Mouse (Mus musculus) ES-Bruce4 (cell line): Measurements from ENCODE around the gene Ttc39d. TPM values are rescaled to one million over a fixed set of nuclear protein-coding genes. Genes with fewer than 3 reads are reported as not detected.

Experiments used
- H3K27ac ChIP-seq: 2 replicates; pipeline ENCODE4 v1.5.1; 2012; ENCODE audit warnings: low read length, inconsistent platforms; ENCODE audit not compliant: insufficient read depth
- H3K27me3 ChIP-seq: 2 replicates; pipeline ENCODE4 v1.6.1; 2012; ENCODE audit warnings: mild to moderate bottlenecking, low read length, inconsistent platforms; ENCODE audit not compliant: control insufficient read depth, poor library complexity, insufficient read depth, severe bottlenecking
- H3K36me3 ChIP-seq: 2 replicates; pipeline ENCODE4 v1.6.1; 2012; ENCODE audit warnings: inconsistent platforms, mild to moderate bottlenecking, low read length, moderate library complexity; ENCODE audit not compliant: control insufficient read depth, poor library complexity, insufficient read depth, severe bottlenecking
- H3K4me1 ChIP-seq: one replicate; pipeline ENCODE4 v1.8.1; 2011; ENCODE audit warnings: low read length; ENCODE audit not compliant: control insufficient read depth, insufficient read depth
- H3K4me3 ChIP-seq: 2 replicates; pipeline ENCODE4 v1.5.1; 2011; ENCODE audit warnings: low read depth, mild to moderate bottlenecking, low read length
- H3K9ac ChIP-seq: 2 replicates; pipeline ENCODE4 v1.6.1; 2012; ENCODE audit warnings: low read depth, mild to moderate bottlenecking, inconsistent platforms; ENCODE audit not compliant: poor library complexity, severe bottlenecking
- H3K9me3 ChIP-seq: replicated peaks from 2 replicates; pipeline ENCODE4 v1.6.1; 2012; ENCODE audit warnings: mild to moderate bottlenecking, low read length, inconsistent platforms; ENCODE audit not compliant: control insufficient read depth, poor library complexity, insufficient read depth, severe bottlenecking
- CTCF ChIP-seq: IDR thresholded peaks from one replicate; pipeline ENCODE4 v1.8.1; 2011; ENCODE audit warnings: low read depth, low read length
- EP300 ChIP-seq: IDR thresholded peaks from 2 replicates; pipeline ENCODE4 v1.6.1; 2011; ENCODE audit warnings: low read depth, low read length; ENCODE audit not compliant: insufficient read depth
- POLR2A ChIP-seq: IDR thresholded peaks from one replicate; pipeline ENCODE4 v1.8.1; 2011; ENCODE audit warnings: low read length; ENCODE audit not compliant: insufficient read depth
- polyA plus RNA-seq: library from polyadenylated mRNA; stranded (reverse); fragments of >200 nt; gene quantifications from 2 replicates; pipeline ENCODE4 v1.2.4, GENCODE M21; 2011; ENCODE audit warnings: low read depth; ENCODE audit not compliant: missing spikeins, insufficient read depth, insufficient read length

The Ttc39d gene
- polyA plus RNA-seq, 1 experiment = not detected

DNA sequence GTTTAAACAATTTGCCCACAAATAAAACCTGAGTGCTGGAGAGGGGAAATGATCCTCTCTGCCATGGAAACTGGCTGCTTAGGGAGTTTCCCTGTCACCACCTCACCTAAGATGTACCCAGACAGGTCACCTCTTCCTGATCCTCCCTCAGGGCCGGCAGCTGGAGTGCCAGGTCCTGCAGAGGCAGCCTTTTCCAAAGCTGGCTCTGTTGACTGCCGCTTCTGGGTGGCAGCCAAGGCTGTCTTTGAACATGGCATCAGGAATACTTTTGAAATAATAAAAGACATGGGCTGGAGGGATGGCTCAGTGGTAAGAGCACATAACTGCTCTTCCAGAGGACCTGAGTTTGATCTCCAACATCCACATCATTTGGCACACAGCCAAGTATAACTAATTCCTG is 22.1 kb downstream of the Ttc39d start:
- Histone ChIP-seq H3K9me3 (no peaks in the 10 kb centered on the region), H3K36me3 (peaks cover 27% of the 10 kb centered on the region), H3K4me1 (peaks cover 4% of the 10 kb centered on the region), H3K9ac (no peak overlapping the region), H3K27me3 (no peaks in the 10 kb centered on the region), H3K4me3 (no peak overlapping the region), H3K27ac (no peak overlapping the region)
- no peak for TF ChIP-seq EP300

- TF ChIP-seq EP300 (no peak), CTCF (no peak), POLR2A (no peak)
- peaks cover 4% of the 10 kb centered on the region for H3K4me1 ChIP-seq
- no peaks in the 10 kb centered on the region for H3K9me3 ChIP-seq
- H3K4me3 ChIP-seq = no peak overlapping the region
- peaks cover 6% of the 10 kb centered on the region for H3K36me3 ChIP-seq
- no peak overlapping the region for H3K27ac ChIP-seq
- H3K27me3 ChIP-seq = no peaks in the 10 kb centered on the region
- H3K9ac ChIP-seq = no peak overlapping the region
Observed at GRCm38 (mm10) chr17:80233844-80234243, 26.6 kb downstream of the Ttc39d start.

DNA sequence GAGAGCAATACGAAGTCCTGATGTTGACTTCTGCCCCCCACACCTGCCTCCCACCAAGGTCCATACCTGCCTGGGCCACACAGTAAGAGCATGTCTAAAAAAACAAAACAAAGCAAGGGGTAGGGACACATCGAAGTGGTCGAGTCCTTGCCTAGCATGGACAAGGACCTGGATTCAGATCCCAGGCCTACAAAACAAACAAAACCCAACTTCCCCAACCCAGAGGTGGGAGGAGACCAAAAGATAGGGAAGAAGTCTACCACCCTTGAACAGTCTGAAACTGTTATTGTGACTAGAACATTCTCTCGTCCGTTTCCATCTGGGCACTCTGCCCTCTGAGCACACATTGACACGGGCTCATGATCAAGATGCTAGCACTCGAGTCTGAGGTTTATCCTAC is 27.1 kb downstream of the Ttc39d start:
- Histone ChIP-seq H3K27ac (no peak overlapping the region), H3K4me3 (no peak overlapping the region), H3K27me3 (no peaks in the 10 kb centered on the region), H3K4me1 (peaks cover 4% of the 10 kb centered on the region), H3K36me3 (peaks cover under 1% of the 10 kb centered on the region; the same call in 1 of the 2 replicates), H3K9ac (no peak overlapping the region), H3K9me3 (no peaks in the 10 kb centered on the region)
- no peak for TF ChIP-seq CTCF
- no peak for TF ChIP-seq EP300
- no peak for TF ChIP-seq POLR2A

DNA sequence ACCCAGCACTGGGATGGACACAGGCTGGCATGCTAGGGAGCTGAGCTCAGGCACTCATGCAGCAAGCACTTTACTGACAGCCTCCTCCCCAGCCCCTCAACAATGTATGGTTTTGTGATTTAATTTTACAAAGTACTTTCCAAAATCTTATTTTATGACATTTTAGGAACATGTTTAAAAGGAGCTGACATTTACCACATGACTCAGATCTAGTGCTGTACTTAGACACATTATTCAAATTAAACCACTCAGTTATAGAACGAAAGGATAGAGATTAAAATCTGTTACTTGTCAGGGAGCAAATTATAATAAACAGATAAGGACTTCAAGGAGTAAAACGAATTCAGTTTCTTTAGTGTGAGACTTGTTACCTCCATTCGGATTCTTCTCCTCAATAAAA is 28.2 kb downstream of the Ttc39d start:
- no peaks in the 10 kb centered on the region for H3K36me3 ChIP-seq
- H3K9ac ChIP-seq = no peak overlapping the region
- TF ChIP-seq EP300 (no peak), CTCF (no peak), POLR2A (no peak)
- no peak overlapping the region for H3K27ac ChIP-seq
- H3K9me3 ChIP-seq = no peaks in the 10 kb centered on the region
- no peaks in the 10 kb centered on the region for H3K27me3 ChIP-seq
- no peak overlapping the region for H3K4me3 ChIP-seq
- peaks cover 4% of the 10 kb centered on the region for H3K4me1 ChIP-seq

GRCm38 (mm10) chr17:80236805-80237204 is 29.5 kb downstream of the Ttc39d start:
- H3K36me3 ChIP-seq = no peaks in the 10 kb centered on the region
- no peaks in the 10 kb centered on the region for H3K27me3 ChIP-seq
- no peak for TF ChIP-seq EP300
- TF ChIP-seq POLR2A = no peak
- TF ChIP-seq CTCF = no peak

DNA sequence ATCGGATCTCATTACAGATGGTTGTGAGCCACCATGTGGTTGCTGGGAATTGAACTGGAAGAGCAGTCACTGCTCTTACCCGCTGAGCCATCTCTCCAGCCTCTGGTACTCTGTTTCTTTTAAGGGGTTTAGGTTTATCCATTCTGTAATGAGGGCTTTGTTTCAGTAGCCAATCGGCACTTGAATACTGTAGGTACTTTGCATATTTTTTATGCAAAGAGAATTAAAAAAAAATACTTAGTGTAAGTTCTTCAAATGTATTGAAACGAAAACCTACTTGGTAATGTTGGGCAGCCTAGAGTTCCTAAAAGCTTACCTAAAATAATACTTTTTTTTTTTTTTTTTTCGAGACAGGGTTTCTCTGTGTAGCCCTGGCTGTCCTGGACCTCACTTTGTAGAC is 30.2 kb downstream of the Ttc39d start:
- Histone ChIP-seq H3K4me3 (no peak overlapping the region), H3K4me1 (peaks cover 2% of the 10 kb centered on the region), H3K36me3 (no peaks in the 10 kb centered on the region), H3K27ac (no peak overlapping the region), H3K9ac (no peak overlapping the region), H3K27me3 (no peaks in the 10 kb centered on the region), H3K9me3 (no peaks in the 10 kb centered on the region)
- TF ChIP-seq EP300 (no peak), POLR2A (no peak), CTCF (no peak)

More at GRCm38 (mm10) chr17:80236805-80237204, 29.5 kb downstream of the Ttc39d start:
- H3K9ac ChIP-seq = no peak overlapping the region
- no peaks in the 10 kb centered on the region for H3K9me3 ChIP-seq
- H3K4me3 ChIP-seq = no peak overlapping the region
- peaks cover 2% of the 10 kb centered on the region for H3K4me1 ChIP-seq
- no peak overlapping the region for H3K27ac ChIP-seq
